Comparison of ENCODE assay signal across 26 mouse cellular contexts in genomic region chr11:32785591-32786147, GRCm38 (mm10). TPM values are rescaled to one million over a fixed set of nuclear protein-coding genes. Genes with fewer than 3 reads are reported as not detected.
DNase-seq lines count a peak whose midpoint lies in the region; ATAC-seq and TF ChIP-seq lines count a peak whose summit lies in the region.
"Had no signal": no experiment of that assay in that cellular context is flagged by ENCODE, and none has a peak within 500 bp of the region (broad histone marks: within the 10 kb centered on the region; RNA-seq: fewer than 3 reads in every experiment).

No protein-coding gene starts in this region.

- in situ Hi-C loops in CH12.LX (cut with MboI; ENCODE audit: low pct_ligation_motif_present, low pct_unique_long_range_greater_than_20kb, low sequenced_read_pairs), result no loop called here

- WGBS in stomach, postnatal 0 days, result 77% methylated on average over 6 of the region's 6 CpGs

- no peak overlapping the region for H3K4me2 ChIP-seq in CH12.LX (ENCODE audit: insufficient read depth, low read depth, poor library complexity, severe bottlenecking)
- H3K4me2 ChIP-seq in stomach, postnatal 0 days (replicated peaks; ENCODE audit: low read depth), result no peak overlapping the region
- H3K4me2 ChIP-seq: forebrain, embryonic 15.5 days; heart, embryonic 13.5 days; hindbrain, embryonic 15.5 days had no signal

- no peaks in the 10 kb centered on the region for H3K36me3 ChIP-seq in CH12.LX (replicated peaks in 1 of 2; ENCODE audit: control insufficient read depth in 1 of 2, insufficient read depth in 1 of 2, low read length in 1 of 2)
- H3K36me3 ChIP-seq in stomach, postnatal 0 days (ENCODE audit: control insufficient read depth, insufficient read depth, low read length), result no peaks in the 10 kb centered on the region
- H3K36me3 ChIP-seq: embryonic facial prominence, embryonic 10.5 days; forebrain, embryonic 15.5 days; heart, embryonic 13.5 days; hindbrain, embryonic 15.5 days had no signal

- H3K79me2 ChIP-seq in CH12.LX (replicated peaks; ENCODE audit: control insufficient read depth, extremely low read depth, insufficient read depth, poor library complexity, severe bottlenecking), result no peaks in the 10 kb centered on the region

- peak; percentile 20; the same call in 1 of the 2 replicates for TF ChIP-seq CTCF in gastrocnemius, adult 2 months (IDR thresholded peaks at IDR 0.05)
- peak in 1 of 2 experiments; percentile 42; a peak in 2 of 4 replicates for TF ChIP-seq CTCF in CH12.LX (conservative IDR thresholded peaks at IDR 0.05 in 1 of 2, IDR thresholded peaks at IDR 0.05 in 1 of 2; ENCODE audit: low read depth in 2 of 2, low read length in 2 of 2)
- TF ChIP-seq CTCF in stomach, postnatal 0 days (IDR thresholded peaks at IDR 0.05; ENCODE audit: low read depth), result 0 out of 2 replicates have a peak, but pooled peaks have one; percentile 6

- peak; percentile 41 for DNase-seq in gastrocnemius, adult 2 months
- no peak for DNase-seq in gastrocnemius, postnatal 36 days
- no peak for DNase-seq in CH12.LX (ENCODE audit: extremely low read depth)
- peak; percentile 78 for DNase-seq in fat pad, adult 2 months (ENCODE audit: extremely low read depth, low read depth, low spot score)
- DNase-seq in stomach, postnatal 0 days (ENCODE audit: low spot score), result no peak
- no peak for DNase-seq in urinary bladder, postnatal 10 days (ENCODE audit: low spot score)
- DNase-seq: adrenal gland, postnatal 10 days; cerebellum, adult 11-12 months; cerebellum, adult 9-10 months; cerebellum, postnatal 25 days; heart, adult 11 months; heart, postnatal 36 days had no signal

- ATAC-seq in stomach, postnatal 0 days (ENCODE audit: low FRiP score, low TSS enrichment), result no peak
- ATAC-seq in inflammation-experienced regulatory T-cells, adult 6 months, result no peak
- ATAC-seq: forebrain, embryonic 15.5 days; intestine, postnatal 0 days had no signal

- dilution Hi-C loops in CH12.LX (cut with MboI; ENCODE audit: extremely low pct_ligation_motif_present, extremely low pct_unique_long_range_greater_than_20kb, low sequenced_read_pairs), result no loop called here

- no peaks in the 10 kb centered on the region for H3K27me3 ChIP-seq in CH12.LX (replicated peaks)
- no peaks in the 10 kb centered on the region for H3K27me3 ChIP-seq in stomach, postnatal 0 days (ENCODE audit: control insufficient read depth, insufficient read depth, low read length)
- H3K27me3 ChIP-seq: forebrain, embryonic 15.5 days; hindbrain, embryonic 15.5 days had no signal

- H3K9ac ChIP-seq in CH12.LX (ENCODE audit: insufficient read depth, low read depth), result no peak overlapping the region
- no peak overlapping the region for H3K9ac ChIP-seq in stomach, postnatal 0 days (ENCODE audit: low read length)
- H3K9ac ChIP-seq: forebrain, embryonic 15.5 days; heart, embryonic 13.5 days; hindbrain, embryonic 15.5 days had no signal

- peaks cover 0 to 6% of the 10 kb centered on the region in 2 experiments; a peak in 2 of 4 replicates for H3K4me1 ChIP-seq in CH12.LX (ENCODE audit: control insufficient read depth in 1 of 2, insufficient read depth in 2 of 2)
- no peaks in the 10 kb centered on the region for H3K4me1 ChIP-seq in stomach, postnatal 0 days (replicated peaks; ENCODE audit: control insufficient read depth, insufficient read depth)

- TF ChIP-seq EP300 in CH12.LX (IDR thresholded peaks at IDR 0.05; ENCODE audit: low read length), result no peak
- no peak for TF ChIP-seq EP300 in stomach, postnatal 0 days (optimal IDR thresholded peaks at IDR 0.05)

- H3K27ac ChIP-seq in gastrocnemius, adult 2 months, result peak overlapping the region; percentile 38; the same call in 1 of the 2 replicates
- H3K27ac ChIP-seq in CH12.LX (ENCODE audit: insufficient read depth, low read depth), result no peak overlapping the region
- no peak overlapping the region for H3K27ac ChIP-seq in stomach, postnatal 0 days (replicated peaks)
- H3K27ac ChIP-seq: embryonic facial prominence, embryonic 10.5 days; forebrain, embryonic 15.5 days; heart, embryonic 13.5 days; hindbrain, embryonic 15.5 days had no signal

- intact Hi-C loops in gastrocnemius, adult 2 months (cut with DNase I), result no loop called here
- intact Hi-C loops in gastrocnemius, postnatal 36 days (cut with DNase I), result no loop called here

- H3K9me3 ChIP-seq in CH12.LX (replicated peaks; ENCODE audit: low read length), result no peaks in the 10 kb centered on the region
- H3K9me3 ChIP-seq in stomach, postnatal 0 days (ENCODE audit: control insufficient read depth, low read length), result no peaks in the 10 kb centered on the region
- H3K9me3 ChIP-seq: embryonic facial prominence, embryonic 10.5 days; forebrain, embryonic 15.5 days; heart, embryonic 13.5 days; hindbrain, embryonic 15.5 days had no signal

- TF ChIP-seq RAD21 in CH12.LX (IDR thresholded peaks at IDR 0.05; ENCODE audit: low read depth, low read length), result peak; percentile 52

- TF ChIP-seq POLR2A in CH12.LX (IDR thresholded peaks at IDR 0.05; ENCODE audit: low read depth, low read length), result no peak

- H3K4me3 ChIP-seq in gastrocnemius, adult 2 months, result no peak overlapping the region
- H3K4me3 ChIP-seq in CH12.LX (replicated peaks in 1 of 3; ENCODE audit: low read depth in 2 of 3, low read length in 2 of 3, poor library complexity in 1 of 3), result no peak overlapping the region
- no peak overlapping the region for H3K4me3 ChIP-seq in stomach, postnatal 0 days (ENCODE audit: low read depth, low read length)
- H3K4me3 ChIP-seq: embryonic facial prominence, embryonic 10.5 days; forebrain, embryonic 15.5 days; heart, embryonic 13.5 days; hindbrain, embryonic 15.5 days had no signal

TF ChIP-seq in CH12.LX, 34 proteins besides CTCF, POLR2A, EP300 and RAD21:
- no peak for TF ChIP-seq ETS1 (conservative IDR thresholded peaks at IDR 0.05; ENCODE audit: low read depth, low read length)
- TF ChIP-seq UBTF (IDR thresholded peaks at IDR 0.05; ENCODE audit: low read depth, low read length), result no peak
- no peak for TF ChIP-seq HCFC1 (IDR thresholded peaks at IDR 0.05; ENCODE audit: low read depth, low read length)
- TF ChIP-seq TCF12 (IDR thresholded peaks at IDR 0.05; ENCODE audit: low read depth, low read length), result no peak

RNA-seq across cellular contexts. Expression of gene Smim23, which starts 38.7 kb away (rescaled TPM):
- not detected for total RNA-seq in gastrocnemius, adult 2 months (2021)
- total RNA-seq in gastrocnemius, postnatal 36 days (2021), result not detected
- total RNA-seq in CH12.LX (2012; rRNA removed) (not detected in 2 replicates), CH12.LX (2014; rRNA removed) (not detected in 2 replicates)
- not detected in 2 replicates for polyA plus RNA-seq in CH12.LX (2012; ENCODE audit: insufficient read length, low read depth)
- not detected in 2 replicates for polyA plus RNA-seq in stomach, postnatal 0 days (2015; fragmentation: Nextera tagmentation; extraction: Ambion mirVana)
- not detected for polyA plus RNA-seq in inflammation-experienced regulatory T-cells, adult 6 months (2017; shearing (Covaris generic))
- total RNA-seq: adrenal gland, postnatal 10 days; adrenal gland, postnatal 4 days; heart, postnatal 36 days had no signal
- polyA plus RNA-seq: brain, embryonic 14.5 days; C2C12; cortical plate, adult 2 months; embryonic facial prominence, embryonic 10.5 days; embryonic facial prominence, embryonic 14.5 days; forebrain, embryonic 11.5 days; forebrain, embryonic 15.5 days; heart, embryonic 13.5 days; heart, postnatal 0 days; hindbrain, embryonic 11.5 days; hindbrain, embryonic 15.5 days; intestine, postnatal 0 days had no signal

Comparison
In these comparisons a context has a peak if more than half of its experiments do, and no peak if none do; other contexts are left out.
1. DNase-seq: peak in gastrocnemius, adult 2 months (single experiment) and fat pad, adult 2 months (single experiment); none in gastrocnemius, postnatal 36 days (0 of 2), CH12.LX (single experiment), stomach, postnatal 0 days (single experiment) and urinary bladder, postnatal 10 days (single experiment).